Mouse (Mus musculus) C2C12 (cell line): ENCODE data around the gene Dhdh.
"Not testable (repeated sequence)": the region's sequence is repeated elsewhere in the genome, so short reads cannot be mapped to it uniquely, and the experiment has no call there.

Experiments used
- CEBPB ChIP-seq: IDR thresholded peaks from one replicate; pipeline ENCODE4 v1.6.1; 2011; ENCODE audit warnings: low read depth, mild to moderate bottlenecking, control low read depth, moderate library complexity
- CTCF ChIP-seq: IDR thresholded peaks from one replicate; pipeline ENCODE4 v1.5.1; 2011; ENCODE audit not compliant: control insufficient read depth, insufficient read depth, insufficient read length
- FOSL1 ChIP-seq: IDR thresholded peaks from one replicate; pipeline ENCODE4 v1.8.0; 2011; ENCODE audit warnings: mild to moderate bottlenecking, low read length; ENCODE audit not compliant: poor library complexity, insufficient read depth, severe bottlenecking
- MAX ChIP-seq: IDR thresholded peaks from one replicate; pipeline ENCODE4 v1.6.1; 2011; ENCODE audit warnings: mild to moderate bottlenecking, control low read depth
- MYOD1 ChIP-seq: IDR thresholded peaks from one replicate; pipeline ENCODE4 v1.6.1; 2011; ENCODE audit warnings: low read depth; ENCODE audit not compliant: control insufficient read depth, insufficient read length
- MYOG ChIP-seq: IDR thresholded peaks from one replicate; pipeline ENCODE4 v1.6.1; 2011; ENCODE audit not compliant: control insufficient read depth, insufficient read length; ENCODE audit errors: extremely low read depth
- USF1 ChIP-seq: IDR thresholded peaks from one replicate; pipeline ENCODE4 v1.6.1; 2011; ENCODE audit warnings: low read depth, mild to moderate bottlenecking, control low read depth, moderate library complexity

- TF ChIP-seq CTCF, CEBPB, MAX, USF1, MYOD1, MYOG, FOSL1: not testable (repeated sequence)
These were observed 3.6 kb downstream of the Dhdh start for GRCm38 (mm10) chr7:45484985-45485384.
